Mouse (Mus musculus): ENCODE data around the gene Ccdc8.
A peak's percentile ranks its signal among the peaks of the same experiment; 100 is the strongest.
"Not testable (repeated sequence)": the region's sequence is repeated elsewhere in the genome, so short reads cannot be mapped to it uniquely, and the experiment has no call there.

The Ccdc8 gene

DNA sequence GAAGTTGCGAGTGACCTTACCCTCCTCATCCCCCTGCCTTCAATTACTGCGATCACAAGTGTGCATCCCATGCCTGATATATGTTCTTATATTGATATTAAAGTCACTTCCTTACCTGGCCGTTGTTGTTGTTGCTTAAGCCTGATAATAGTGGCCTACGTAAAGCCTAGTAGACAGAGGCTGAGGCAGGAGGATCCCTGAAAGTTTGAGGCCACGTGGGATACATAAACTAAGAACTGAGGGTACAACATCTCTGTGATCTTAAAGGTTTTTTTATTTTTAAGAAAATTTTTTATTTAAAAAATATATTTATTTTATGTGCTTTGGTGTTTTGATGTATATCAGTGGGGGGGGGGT lies at the start of gene Ccdc8:
Gene Ccdc8, plus strand, starts transcription at position 258 of the 357 bp plus-strand sequence.
- H3K27me3 ChIP-seq (ENCODE audit: control insufficient read depth, insufficient read depth, low read length, poor library complexity, severe bottlenecking) = no peaks in the 10 kb centered on the region; the same call in 1 of the 2 replicates

DNA sequence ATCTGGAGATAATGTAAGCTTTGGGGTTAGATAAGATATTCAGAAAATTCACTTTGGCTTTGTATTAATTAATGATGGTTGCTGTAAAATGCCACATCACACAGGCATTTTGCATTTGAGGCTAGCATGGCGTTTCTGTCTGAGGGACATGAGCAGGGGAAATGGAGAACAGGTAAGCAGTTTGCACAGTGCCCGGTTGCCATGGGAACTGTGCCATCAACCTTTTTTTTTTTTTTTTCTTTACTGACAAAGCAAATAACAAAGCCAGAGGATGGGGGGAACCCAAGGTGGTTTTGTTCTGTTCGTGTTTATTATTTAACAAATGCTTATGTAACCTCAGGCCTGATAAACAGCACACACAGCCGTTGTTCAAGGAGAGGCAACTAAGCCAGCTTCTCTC lies 49.6 kb upstream of the Ccdc8 start:
- Histone ChIP-seq H3K27me3 (ENCODE audit: control insufficient read depth, insufficient read depth, low read length, poor library complexity, severe bottlenecking) (no peaks in the 10 kb centered on the region; the same call in 1 of the 2 replicates), H3K36me3 (ENCODE audit: control insufficient read depth, insufficient read depth, low read length, poor library complexity, severe bottlenecking) (no peaks in the 10 kb centered on the region)
- no peak for DNase-seq (ENCODE audit: low read depth, low spot score)

More for the DNA sequence above, at the start of gene Ccdc8:
- H3K36me3 ChIP-seq (ENCODE audit: control insufficient read depth, insufficient read depth, low read length, poor library complexity, severe bottlenecking) = no peaks in the 10 kb centered on the region
- no peak for DNase-seq (ENCODE audit: low read depth, low spot score)

DNA sequence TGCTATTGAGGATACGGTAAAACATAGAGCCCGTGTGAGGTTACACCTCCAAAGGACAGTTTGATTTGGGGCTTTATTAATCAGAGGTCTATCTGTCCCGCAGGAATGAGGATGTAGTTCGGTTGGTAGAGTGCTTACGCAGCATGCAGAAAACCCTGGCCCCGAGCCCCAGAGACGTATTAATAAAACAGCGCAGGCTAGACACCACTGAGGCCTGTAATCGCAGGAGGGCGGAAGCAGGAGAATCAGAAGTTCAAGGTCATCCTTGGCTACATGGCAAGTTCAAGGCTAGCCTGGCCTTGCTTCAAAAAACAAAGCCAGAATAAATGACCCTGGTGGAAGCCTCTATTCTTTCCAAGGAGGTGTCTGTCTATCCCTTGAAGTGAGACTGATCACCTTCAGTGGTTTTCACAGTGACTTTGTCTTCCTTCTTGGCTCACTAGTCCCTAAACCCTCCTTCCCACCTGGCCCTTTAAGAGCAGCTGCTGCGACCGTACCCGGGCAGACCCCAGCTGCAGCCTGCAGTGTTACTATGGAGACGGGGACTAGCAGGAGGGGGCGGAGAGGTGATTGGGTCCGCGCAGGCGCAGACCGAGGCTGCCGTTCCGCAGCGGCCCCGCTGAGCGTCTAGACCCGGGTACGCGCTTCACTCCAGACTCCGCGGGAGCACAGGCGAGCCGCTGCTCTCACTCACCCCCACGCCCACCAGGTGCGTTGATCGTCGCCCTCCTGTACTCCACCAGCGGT lies 48.3 kb upstream of the Ccdc8 start, which contains the start of gene Pnmal2:
Gene Pnmal2, plus strand, starts transcription at position 622 of the 747 bp plus-strand sequence.
- DNase-seq (ENCODE audit: low read depth, low spot score) = peak; percentile 68
- no peaks in the 10 kb centered on the region for H3K36me3 ChIP-seq (ENCODE audit: control insufficient read depth, insufficient read depth, low read length, poor library complexity, severe bottlenecking)
- no peaks in the 10 kb centered on the region; the same call in 1 of the 2 replicates for H3K27me3 ChIP-seq (ENCODE audit: control insufficient read depth, insufficient read depth, low read length, poor library complexity, severe bottlenecking)

DNA sequence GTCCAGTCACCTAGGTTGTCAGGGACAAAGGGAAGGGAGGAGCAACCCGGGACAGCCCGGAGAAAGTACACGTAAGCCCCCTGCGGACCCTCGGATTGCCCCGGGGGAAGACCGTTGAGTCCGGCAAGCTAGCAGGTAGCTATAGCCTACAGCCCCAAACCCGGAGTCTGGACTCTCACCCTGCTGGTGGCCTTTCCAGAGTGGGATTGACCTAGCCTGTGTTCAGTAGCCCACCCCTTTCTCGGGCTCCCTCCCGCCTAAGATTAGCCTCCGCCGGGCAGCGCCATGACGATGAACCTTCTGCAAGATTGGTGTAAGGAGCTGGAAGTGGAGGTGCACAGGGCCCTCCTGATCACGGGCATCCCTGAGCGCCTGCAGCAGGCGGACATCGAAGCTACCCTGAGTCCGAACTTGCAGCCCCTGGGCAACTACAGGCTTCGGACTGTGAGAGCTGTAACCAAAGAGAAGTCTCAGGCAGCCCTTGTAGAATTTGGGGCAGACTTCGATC lies 47.6 kb upstream of the Ccdc8 start:
- no peak for DNase-seq (ENCODE audit: low read depth, low spot score)
- no peaks in the 10 kb centered on the region; the same call in 1 of the 2 replicates for H3K27me3 ChIP-seq (ENCODE audit: control insufficient read depth, insufficient read depth, low read length, poor library complexity, severe bottlenecking)
- H3K36me3 ChIP-seq (ENCODE audit: control insufficient read depth, insufficient read depth, low read length, poor library complexity, severe bottlenecking) = no peaks in the 10 kb centered on the region

DNA sequence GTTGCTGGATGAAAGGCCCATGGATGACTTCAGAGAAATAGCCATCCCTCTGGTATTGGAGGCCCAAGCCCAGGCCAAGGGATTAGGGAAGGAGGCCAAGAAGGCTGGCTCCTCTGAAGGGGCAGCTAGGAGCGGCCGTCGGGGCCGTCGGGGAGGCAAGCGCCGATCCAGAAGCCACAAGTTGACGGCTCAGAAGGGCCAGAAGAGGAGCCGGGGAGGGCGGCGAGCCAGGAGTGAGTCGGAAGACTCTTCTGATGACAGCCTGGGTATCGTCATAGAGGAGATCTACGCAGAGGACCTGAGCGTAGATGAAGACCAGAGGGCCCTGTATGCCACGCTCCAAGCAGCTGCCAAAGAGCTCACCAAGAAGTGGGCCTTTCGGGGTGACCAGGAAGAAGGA lies 47.1 kb upstream of the Ccdc8 start:
- DNase-seq (ENCODE audit: low read depth, low spot score) = no peak
- no peaks in the 10 kb centered on the region for H3K36me3 ChIP-seq (ENCODE audit: control insufficient read depth, insufficient read depth, low read length, poor library complexity, severe bottlenecking)
- H3K27me3 ChIP-seq (ENCODE audit: control insufficient read depth, insufficient read depth, low read length, poor library complexity, severe bottlenecking) = no peaks in the 10 kb centered on the region

DNA sequence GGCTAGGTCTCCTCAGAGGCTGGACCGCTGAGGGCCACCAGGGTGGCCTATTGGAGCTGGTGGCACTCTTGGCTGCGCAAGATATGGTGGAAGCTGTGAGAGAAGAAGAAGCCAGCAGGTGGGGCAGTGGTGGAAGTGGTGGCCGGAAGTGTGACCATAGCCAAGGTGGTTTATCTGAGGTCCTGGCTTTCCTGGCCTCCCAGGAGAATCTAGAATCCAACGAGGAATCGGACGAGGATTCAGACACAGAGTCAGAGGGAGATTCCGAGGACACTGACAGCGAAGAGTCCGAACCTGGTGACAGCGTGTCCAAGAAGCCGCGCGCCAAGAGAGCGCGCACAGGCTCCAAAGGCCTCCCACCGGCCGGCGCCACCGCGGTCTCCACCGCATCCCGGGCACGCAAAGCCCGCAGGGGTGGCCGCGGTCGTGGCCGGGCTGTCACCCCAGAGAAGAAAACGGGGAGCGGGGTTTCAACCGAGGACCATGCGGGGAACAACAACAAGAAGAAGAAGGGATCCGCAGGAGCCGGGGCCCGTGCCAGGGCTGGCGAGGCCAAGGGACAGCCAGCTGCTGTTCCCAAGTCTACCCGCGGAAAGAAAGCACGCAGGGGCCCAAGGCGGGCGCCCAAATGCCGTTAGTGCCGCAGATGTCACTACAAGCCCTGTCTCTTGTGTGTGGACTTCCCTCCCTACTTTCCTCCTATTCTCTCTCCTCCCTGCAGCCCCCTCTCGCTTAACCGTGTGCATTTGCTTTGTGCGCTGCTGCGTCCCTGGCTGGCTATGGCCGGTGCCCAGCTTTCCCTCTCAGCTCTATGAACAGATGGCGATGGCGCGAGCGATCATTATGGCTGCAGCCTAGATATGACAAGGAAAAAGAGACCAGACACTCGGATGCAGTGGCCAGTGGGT lies 45.8 kb upstream of the Ccdc8 start:
- Histone ChIP-seq H3K36me3 (ENCODE audit: control insufficient read depth, insufficient read depth, low read length, poor library complexity, severe bottlenecking) (no peaks in the 10 kb centered on the region), H3K27me3 (ENCODE audit: control insufficient read depth, insufficient read depth, low read length, poor library complexity, severe bottlenecking) (no peaks in the 10 kb centered on the region)
- peak; percentile 20 for DNase-seq (ENCODE audit: low read depth, low spot score)

DNA sequence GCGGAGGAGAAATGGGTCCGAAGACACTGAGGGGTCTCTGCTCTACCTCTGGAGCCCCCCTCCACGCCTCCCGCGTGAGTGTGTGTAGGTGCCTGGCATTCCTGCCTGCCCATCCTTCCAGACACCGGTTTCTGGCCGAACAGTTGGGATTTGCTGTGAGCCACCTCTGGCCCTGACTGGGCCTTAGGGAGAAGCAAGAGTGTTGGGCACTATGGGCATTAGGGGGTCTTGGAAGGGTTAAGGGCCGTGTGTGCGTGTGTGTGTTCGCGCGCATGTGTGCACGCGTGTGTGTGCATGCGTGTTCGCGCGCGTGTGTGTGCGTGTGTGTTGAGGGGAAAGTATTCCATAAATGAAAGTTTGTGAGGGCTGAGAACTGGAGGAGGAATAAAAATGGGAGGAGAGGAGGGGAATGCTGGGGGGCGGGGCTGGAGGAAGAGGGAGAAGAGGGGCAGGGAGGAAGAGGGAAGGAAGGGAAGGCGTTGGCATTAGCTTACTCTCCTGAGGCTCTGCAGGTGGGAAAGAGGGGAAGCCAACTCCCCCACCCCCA lies 45.1 kb upstream of the Ccdc8 start:
- DNase-seq (ENCODE audit: low read depth, low spot score) = no peak
- no peaks in the 10 kb centered on the region for H3K27me3 ChIP-seq (ENCODE audit: control insufficient read depth, insufficient read depth, low read length, poor library complexity, severe bottlenecking)
- no peaks in the 10 kb centered on the region for H3K36me3 ChIP-seq (ENCODE audit: control insufficient read depth, insufficient read depth, low read length, poor library complexity, severe bottlenecking)

DNA sequence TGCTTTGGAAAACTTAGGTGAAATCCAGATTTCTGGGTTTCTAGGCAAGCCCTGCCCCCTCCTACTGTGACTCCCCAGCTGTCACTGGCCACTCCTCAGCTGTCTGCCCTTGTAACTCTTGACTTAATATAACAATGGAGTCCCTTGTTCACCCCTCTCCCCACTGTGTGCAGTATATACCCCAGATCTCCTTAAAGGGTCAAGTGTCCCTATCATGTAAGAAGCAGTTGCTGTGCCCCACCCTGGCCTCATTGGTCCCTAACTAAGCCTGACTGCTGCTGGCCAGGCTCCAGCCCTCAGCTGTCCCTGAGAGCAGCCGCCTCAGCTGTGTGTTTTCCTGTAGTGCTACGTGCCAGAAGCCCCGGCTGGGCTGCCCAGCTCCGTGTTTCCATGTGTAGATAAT lies 44.5 kb upstream of the Ccdc8 start:
- Histone ChIP-seq H3K36me3 (ENCODE audit: control insufficient read depth, insufficient read depth, low read length, poor library complexity, severe bottlenecking) (no peaks in the 10 kb centered on the region), H3K27me3 (ENCODE audit: control insufficient read depth, insufficient read depth, low read length, poor library complexity, severe bottlenecking) (no peaks in the 10 kb centered on the region)
- DNase-seq (ENCODE audit: low read depth, low spot score) = no peak

DNA sequence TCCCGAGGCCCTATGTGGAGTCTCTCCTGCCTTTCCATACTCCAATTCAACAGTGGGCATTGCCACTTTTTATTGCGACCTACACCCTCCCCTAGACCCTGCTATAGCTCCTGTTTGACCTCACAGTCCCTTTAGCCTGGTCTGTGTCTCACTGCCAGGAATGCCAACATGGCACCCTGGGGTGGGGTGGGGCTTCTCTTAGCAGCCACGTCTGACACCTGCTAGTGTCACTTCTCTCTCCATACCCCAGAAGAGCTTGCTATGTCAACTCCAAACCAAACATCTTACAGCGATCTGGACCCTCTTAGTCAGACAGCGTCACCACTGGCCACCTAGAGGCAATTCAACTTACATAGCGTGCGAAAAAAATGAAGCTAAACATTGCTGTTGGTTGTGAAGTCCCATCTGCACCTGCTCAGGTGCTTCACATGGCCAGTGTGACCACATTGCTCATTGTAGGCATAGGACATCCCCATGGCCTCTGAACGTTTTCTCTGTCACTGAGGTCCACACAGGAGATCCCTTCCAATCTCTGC lies 43.5 kb upstream of the Ccdc8 start:
- H3K27me3 ChIP-seq (ENCODE audit: control insufficient read depth, insufficient read depth, low read length, poor library complexity, severe bottlenecking) = no peaks in the 10 kb centered on the region
- H3K36me3 ChIP-seq (ENCODE audit: control insufficient read depth, insufficient read depth, low read length, poor library complexity, severe bottlenecking) = no peaks in the 10 kb centered on the region
- no peak for DNase-seq (ENCODE audit: low read depth, low spot score)

DNA sequence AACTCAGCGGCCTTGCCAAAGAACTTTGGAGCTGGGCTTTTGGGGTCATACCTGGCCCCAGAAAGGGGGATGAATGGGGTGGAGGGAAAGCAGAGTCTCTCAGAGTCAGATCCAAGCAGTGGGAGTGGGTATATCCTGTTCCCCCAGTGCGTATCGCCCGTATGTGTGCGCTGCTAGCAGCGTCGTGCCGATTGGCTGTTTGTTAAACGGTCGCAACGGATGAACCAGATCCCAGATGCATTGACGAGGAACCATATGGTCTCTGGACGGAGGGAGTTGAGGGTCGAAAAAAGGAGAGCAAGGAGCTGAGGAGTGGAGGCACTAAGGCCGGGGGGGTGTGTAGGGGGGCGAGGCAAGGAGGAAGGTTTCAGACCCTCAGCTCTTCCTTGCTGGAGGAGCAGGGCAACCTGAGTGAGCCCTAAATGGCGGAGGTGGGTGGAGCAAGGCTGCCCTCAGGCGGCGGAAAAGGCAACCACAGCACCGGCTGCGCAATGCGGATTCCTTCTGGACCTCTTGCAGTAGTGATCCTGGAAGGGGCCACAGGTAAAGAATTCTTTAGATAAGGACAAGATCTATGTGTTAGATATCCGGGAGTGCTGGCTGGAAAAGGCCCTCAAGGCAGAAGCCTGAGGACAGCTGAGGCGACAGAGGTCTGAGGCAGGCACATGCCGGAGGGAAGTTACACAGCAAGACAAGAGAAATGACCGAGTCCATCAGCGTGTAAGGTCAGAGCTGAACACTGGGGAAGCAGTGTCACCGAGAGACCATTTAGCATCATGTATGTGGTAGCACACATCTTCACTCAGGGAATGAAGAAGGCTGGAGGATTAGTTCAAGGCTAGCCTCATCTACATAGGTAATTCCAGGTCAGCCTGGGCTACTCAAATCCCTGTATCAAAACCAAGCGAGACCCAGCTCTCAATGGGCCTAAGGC lies 42.3 kb upstream of the Ccdc8 start:
- Histone ChIP-seq H3K36me3 (ENCODE audit: control insufficient read depth, insufficient read depth, low read length, poor library complexity, severe bottlenecking) (no peaks in the 10 kb centered on the region), H3K27me3 (ENCODE audit: control insufficient read depth, insufficient read depth, low read length, poor library complexity, severe bottlenecking) (no peaks in the 10 kb centered on the region)
- DNase-seq (ENCODE audit: low read depth, low spot score) = peak; percentile 77

DNA sequence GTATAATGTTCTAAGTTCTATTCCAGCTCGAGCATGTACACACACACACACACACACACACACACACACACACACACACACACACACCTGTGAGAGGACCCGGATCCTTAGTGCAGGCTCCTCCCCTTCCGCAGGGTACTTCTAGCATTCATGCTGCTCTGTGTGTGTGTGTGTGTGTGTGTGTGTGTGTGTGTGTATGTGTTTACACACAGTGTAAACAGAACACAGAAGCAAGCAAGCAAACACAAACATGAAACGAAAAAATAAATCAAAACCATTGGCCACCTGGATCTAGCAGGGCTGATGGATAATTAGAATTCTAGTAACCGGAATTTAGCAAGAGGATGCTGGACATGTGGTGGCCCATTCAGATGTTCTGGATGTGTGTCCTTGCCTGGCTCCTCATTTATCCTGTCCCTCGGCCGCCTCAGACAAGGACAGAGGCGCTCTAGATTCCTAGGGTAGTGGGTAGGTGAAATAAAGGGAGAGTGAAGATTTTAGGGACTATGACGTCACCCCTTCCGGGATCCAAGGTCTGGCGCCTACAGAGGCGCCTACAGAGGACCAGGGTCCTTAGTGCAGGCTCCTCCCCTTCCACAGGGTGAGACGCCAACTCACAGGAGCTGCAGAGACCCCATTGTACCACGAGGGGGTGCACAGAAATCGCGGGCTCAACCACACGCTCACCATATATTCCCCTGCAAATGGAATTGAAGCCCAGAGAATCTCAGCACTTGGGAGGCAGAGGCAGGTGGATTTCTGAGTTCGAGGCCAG lies 41.5 kb upstream of the Ccdc8 start:
- no peaks in the 10 kb centered on the region for H3K27me3 ChIP-seq (ENCODE audit: control insufficient read depth, insufficient read depth, low read length, poor library complexity, severe bottlenecking)
- peak; percentile 86 for DNase-seq (ENCODE audit: low read depth, low spot score)
- no peaks in the 10 kb centered on the region for H3K36me3 ChIP-seq (ENCODE audit: control insufficient read depth, insufficient read depth, low read length, poor library complexity, severe bottlenecking)

DNA sequence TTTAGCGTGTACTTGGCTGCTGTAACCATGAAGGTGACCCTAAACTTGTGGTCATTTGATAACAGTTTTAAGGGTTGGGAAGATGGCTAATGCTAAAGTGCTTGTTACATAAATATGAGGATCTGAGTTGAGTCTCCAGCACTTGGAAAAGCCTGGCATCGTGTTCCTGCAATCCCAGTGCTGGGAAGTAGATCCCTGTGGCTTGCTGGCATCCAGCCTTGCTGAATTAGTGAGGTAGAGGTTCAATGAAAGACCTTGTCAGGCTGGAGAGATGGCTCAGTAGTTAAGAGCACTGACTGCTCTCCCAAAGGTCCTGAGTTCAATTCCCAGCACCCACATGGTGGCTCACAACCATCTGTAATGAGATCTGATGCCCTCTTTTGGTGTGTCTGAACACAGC lies 38.7 kb upstream of the Ccdc8 start:
- not testable (repeated sequence) for DNase-seq (ENCODE audit: low read depth, low spot score); H3K27me3 ChIP-seq (ENCODE audit: control insufficient read depth, insufficient read depth, low read length, poor library complexity, severe bottlenecking); H3K36me3 ChIP-seq (ENCODE audit: control insufficient read depth, insufficient read depth, low read length, poor library complexity, severe bottlenecking)

DNA sequence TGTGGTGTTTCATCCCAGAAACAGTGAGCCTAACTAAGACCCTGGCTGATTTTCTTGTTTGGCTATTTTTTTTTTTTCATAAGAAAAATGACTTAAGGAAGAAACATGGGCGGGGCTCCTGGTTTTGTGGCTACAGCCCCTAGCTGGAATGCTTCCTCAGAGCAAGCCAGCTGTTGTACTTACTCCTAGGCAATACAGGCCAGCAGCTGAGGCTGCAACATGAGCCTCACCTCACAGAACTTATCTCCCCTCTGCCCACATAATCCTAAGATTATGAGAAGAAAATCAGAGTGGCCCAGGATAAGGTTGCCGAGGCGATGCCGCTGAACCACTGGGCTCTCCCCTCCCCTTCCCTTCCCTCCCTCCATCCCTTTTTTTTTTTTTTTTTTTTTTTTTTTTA lies 36.8 kb upstream of the Ccdc8 start:
- Histone ChIP-seq H3K36me3 (ENCODE audit: control insufficient read depth, insufficient read depth, low read length, poor library complexity, severe bottlenecking) (no peaks in the 10 kb centered on the region), H3K27me3 (ENCODE audit: control insufficient read depth, insufficient read depth, low read length, poor library complexity, severe bottlenecking) (no peaks in the 10 kb centered on the region)
- DNase-seq (ENCODE audit: low read depth, low spot score) = no peak

Measured in splenic B cell, adult 2 months (primary cell).